Mouse (Mus musculus): ENCODE data around the gene Hsd17b12. TPM values are rescaled to one million over a fixed set of nuclear protein-coding genes. Genes with fewer than 3 reads are reported as not detected.

The Hsd17b12 gene
- total RNA-seq, 2 experiments from 2014 or later = 66.8 to 68.4 TPM

DNA sequence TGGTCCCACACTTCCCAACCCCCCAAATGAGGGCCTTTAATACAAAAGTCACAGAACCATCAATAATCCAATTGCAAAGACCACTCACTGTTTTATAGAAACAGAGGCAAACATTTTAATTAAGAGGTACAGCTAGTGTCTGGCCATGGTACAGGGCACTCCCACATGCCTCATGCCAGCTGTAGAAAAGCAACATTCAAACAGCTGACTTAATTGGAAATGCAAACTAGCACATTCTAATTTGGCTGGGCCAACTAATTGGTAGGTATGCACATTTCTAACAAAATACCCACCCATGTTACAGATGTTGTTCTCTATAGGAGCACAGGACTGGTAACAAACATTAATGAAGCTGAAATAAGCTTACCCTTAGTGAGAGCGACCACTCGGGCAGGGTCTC, 54.0 kb downstream of the Hsd17b12 start:
- intact Hi-C loops (cut with DNase I) = no loop called here
- DNase-seq = no peak

DNA sequence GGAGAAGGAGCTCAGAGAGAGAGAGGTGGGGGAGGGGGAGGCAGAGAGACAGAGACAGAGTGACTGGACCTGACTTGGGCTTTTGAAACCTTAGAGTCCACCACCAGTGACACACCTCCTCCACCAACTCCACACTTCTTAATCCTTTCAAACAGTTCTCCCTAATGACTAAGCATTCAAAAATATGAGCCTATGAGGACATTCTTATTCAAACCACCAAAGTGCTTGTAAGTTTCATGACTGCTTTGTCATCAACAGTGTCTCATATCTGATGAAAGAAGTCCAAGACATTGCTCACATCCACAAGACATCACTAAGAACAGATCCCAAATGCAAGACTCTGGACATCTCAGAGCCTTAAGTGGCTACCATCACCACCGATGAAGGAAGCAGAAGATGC, 67.9 kb downstream of the Hsd17b12 start:
- intact Hi-C loops (cut with DNase I) = no loop called here
- DNase-seq = no peak

DNA sequence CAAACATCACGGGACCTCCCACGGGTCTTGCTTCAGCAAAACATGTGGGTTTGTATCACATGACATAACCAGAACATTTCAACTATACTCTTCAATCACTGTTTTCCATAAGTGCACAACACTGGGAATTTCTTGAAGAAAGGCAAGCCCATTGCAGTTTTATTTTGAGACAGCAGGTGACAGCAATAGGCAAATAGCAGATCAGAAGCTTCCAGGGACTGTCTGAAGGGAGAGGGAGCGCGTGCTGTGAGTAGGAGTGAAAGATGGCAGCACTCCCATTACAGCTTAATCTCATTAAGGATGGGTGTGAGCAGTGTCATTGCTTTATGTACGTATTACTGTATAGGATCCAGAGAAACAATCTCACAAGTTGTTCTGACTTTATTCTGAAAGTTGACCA, 88.3 kb downstream of the Hsd17b12 start:
- intact Hi-C loops (cut with DNase I) = no loop called here
- no peak for DNase-seq

DNA sequence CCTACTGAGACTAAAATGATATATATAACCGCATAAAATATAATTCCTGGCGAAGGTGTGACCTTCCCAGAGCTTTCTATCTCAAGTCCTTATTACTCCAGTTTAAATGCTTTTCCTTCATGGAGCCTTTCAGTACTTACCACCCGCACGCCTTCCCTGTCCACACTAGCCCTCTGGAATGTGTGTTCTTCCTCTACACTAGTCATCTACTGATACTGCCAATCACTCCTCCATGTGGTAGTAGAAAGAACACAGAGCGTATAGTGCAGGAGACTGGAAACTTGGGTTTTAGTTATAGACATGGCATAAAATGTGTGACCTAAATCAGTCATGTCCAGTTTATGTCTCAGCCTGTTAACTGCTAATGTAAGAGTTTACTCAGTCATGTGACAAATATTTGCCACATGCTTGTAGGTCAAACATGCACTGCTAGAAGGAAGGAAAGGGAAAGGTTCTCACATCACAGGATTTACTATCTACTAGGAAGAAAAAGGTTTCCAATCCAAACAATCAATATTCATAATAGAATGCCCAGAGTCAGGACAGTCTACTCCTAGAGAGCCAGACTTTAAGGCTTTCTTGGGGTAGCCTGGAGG, 91.1 kb downstream of the Hsd17b12 start:
- intact Hi-C loops (cut with DNase I) = no loop called here
- no peak for DNase-seq

DNA sequence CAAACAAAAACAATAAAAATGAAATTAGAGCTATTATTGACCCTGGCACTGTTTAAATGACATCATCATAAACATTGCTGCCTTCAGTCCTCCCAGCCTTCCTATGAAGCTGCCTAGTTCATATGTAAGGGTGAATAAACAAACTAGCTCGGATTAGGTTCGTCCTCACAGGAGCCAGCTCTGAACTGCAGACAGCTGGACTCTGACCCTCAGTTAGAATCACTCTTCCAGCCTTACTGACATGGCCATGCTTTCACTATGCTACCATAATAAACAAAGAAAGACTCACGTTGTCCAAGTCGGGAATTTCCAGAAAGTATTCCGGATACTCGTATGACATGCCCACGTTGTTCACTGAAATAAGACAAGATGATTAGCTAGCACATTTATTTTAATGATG, 91.6 kb downstream of the Hsd17b12 start:
- intact Hi-C loops (cut with DNase I) = no loop called here
- DNase-seq = no peak

DNA sequence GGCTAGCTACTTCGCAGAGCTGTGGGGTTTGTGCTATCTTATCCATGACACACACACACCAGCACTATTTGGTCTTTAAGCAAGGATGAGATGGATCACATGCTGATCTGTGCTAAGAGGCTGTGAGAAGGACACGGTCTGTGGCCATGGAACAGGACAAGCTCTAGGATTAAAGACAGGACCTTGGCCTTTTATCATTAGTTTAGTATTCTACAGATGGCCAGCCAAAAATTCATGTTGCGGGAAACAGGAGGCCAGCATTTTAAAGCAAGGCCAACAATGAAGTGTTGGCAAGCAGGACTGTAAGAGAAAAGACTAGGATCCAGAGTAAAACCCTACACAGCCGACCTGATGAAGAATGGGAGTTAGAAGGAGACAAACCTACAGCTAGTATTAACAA, 95.0 kb downstream of the Hsd17b12 start:
- intact Hi-C loops (cut with DNase I) = no loop called here
- no peak for DNase-seq

DNA sequence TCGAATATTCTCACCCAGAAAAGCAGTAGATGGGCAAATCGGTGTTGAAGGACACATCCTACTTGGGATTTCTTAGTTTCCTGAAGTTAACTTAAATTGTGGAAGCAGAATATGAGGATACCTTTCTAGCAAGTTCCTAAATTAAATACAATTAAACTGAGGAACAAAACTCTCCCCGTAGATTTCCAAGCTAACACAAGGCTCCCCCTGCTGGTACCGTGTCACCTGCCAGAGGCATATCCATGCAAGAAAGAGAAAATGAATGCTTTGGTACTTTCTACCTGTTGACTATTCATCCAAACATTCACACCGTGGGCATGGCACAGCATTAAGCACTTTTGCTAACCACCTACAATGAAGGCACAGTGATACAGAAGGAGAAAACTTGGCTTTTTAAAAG, 98.3 kb downstream of the Hsd17b12 start:
- peak; percentile 16 for DNase-seq
- intact Hi-C loops (cut with DNase I) = no loop called here

DNA sequence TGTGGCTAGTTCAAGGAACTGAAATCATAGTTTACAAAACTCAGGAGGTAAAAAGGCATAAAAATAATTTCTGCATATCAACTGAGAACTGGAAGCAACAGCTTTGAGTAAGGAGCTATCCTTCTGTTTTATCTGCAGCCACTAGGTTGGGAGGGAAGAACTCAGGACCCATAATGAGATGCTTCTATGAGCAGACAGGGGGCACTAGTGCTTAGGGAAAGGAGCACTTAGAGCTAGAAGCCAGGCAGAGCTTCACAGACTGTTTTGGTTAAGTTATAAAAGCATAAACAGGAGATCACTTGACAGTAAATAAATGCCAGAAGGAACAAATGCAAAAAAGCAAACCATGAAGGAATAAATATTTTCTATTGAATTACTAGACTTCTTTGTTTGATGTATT, 103.0 kb downstream of the Hsd17b12 start:
- peak; percentile 17 for DNase-seq
- intact Hi-C loops (cut with DNase I) = loop anchor here (5.0 kb wide), 1 partner anchor 187 kb away; no protein-coding TSS in a partner anchor

DNA sequence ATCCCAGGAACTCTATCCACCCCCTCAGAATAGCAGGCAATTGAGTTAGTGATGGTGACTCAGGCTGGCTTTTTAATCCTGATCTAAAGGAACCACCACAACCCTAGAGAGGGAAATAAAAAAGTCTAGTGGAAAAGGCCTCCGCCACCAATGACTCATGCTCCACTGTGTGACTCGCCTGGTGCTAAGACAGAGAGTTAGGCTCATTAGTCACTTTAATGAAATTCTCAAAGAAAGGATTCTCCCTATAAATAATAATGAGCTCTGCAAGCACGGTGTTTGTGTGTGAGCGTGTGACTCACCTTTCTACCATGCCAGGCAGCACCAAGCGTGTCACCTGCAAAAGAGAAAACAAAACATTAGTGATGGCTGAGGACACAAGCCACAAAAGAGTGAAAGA, 105.8 kb downstream of the Hsd17b12 start:
- no peak for DNase-seq

DNA sequence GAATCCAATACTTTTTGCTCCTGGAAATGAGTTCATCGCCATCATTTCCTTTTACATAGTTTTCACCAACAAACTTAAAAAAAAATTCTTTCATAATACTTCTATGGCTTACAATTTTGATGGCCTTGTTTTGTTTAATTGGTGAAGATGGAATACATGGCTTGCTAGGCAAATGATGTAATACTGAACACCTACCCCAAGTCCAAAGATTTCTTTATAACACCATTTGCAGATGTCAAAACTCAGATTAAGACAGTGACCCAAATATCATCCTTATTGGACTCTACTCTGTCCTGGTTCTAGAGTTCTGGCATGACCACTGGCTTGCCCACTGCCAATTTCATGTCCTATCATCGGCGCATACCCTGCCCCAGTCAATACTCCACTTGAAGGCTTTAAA, 106.9 kb downstream of the Hsd17b12 start:
- DNase-seq = no peak
- intact Hi-C loops (cut with DNase I) = loop anchor here (5.0 kb wide), 1 partner anchor 191 kb away; no protein-coding TSS in a partner anchor

More for the DNA sequence above, 105.8 kb downstream of the Hsd17b12 start:
- intact Hi-C loops (cut with DNase I) = loop anchor here (5.0 kb wide), 1 partner anchor 190 kb away; no protein-coding TSS in a partner anchor

DNA sequence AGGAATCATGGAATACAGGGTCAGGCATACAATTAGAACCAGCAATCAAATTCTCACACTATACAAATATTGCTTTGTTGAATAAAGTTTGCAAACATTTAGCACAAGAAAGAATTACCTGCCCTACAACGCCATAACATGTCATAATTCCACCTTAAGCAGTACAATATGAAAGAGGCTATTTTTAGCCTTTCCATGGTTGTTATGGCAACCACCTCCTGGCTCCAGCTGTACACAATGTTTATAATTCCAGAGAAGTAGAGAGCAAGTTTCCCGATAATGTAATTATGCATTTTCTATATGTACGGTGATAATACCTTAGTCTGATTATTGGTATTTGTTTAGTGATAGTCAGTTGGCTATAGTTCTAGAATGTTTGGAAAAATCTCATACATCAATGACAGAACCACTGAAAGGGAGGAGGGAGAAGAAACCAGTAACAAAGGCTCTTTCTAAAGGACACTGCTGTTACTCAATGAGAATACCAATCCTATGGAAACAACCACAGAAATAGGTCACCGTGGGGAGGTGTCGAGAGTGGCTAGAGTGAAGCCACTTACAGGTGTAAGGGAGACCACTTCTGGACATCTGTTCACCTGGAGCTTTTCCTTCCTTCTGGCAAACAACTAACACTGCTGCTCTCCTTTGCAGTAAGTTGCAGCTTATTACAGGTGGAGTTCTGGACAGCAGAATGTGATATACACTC, 108.1 kb downstream of the Hsd17b12 start:
- DNase-seq = no peak
- intact Hi-C loops (cut with DNase I) = loop anchor here (5.0 kb wide), 1 partner anchor 193 kb away; no protein-coding TSS in a partner anchor

DNA sequence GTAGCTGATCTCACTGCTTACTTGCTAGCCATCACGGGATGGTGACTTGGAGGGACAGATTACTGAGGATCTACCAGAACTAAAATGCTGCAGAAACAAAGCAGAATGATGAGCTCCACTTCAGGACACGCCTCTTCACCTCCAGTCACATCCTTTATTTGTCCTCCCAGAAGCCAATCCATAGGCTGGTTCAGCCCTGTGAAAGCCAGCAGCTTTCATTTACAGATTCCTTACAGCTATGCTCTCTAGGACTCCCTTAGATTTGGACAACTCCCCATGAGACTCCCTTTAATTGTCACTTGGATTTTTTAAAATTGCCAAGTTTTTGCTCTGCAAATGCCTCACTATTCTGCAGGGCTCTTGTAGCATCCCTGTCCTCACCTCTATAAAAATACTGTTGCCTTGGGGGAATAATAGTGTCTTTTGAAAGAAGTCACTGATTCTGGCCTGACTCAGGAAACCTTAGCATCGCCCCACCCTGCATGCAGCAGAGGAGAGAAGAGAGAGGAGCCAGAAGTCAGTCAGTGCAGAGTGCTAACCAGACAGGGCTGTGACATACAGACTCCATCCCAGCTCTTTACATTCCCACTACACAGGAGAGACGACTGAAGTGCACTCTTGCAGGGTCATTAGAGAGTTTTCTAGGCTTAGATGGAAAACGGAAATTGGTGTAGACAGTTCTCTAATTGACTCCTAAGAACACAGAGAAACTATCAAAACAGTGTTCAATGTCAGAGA, 108.9 kb downstream of the Hsd17b12 start:
- no peak for DNase-seq
- intact Hi-C loops (cut with DNase I) = no loop called here

DNA sequence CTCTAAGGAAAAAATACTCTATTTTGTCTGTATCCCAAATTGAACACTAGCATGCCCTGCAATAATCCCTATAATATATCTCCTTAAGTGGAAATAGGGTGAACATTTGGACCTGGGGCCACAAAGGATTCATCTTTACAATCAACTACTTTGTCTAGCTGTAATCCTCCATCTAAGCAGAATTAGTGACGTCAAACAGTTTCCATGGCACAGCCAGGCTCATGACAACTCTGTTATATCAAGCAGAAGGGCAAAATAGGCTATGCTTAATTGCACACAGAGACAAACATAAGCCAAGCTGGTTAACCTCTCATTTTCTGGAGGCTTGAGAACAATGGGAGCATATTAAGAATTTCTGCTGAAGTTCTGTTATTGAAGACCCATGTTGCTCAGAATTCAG, 109.5 kb downstream of the Hsd17b12 start:
- DNase-seq = no peak
- intact Hi-C loops (cut with DNase I) = no loop called here

DNA sequence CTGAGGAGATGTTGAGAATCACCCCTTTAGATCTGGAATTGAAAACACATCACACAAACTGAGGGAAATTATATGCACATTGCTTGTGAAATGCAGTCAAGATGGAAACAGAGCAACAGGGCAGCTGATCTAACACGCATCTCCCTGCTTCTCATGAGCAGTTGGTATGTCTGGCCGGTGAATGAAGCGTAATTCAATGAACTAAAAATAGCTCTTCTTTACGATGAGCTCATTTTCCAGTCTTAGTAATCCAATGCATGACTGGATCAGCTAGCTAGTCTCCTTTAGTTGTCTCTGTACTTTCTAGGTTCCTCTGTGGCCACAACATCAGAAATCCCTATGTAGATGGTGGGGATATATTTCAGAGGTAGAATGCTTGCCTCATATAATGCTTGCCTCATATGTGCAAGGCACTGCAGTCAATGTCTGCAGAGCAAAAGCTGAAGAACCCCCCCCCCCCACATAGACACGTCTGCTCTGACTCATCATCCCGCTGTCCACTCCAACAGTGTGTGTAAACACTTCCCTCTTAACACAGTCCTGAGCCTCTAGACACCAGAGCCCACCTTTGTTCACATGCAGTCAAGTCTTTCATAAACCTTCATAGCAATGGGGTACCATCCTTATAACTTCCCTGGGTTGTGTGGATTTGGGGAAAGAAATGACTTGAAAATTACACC, 112.2 kb downstream of the Hsd17b12 start:
- DNase-seq = no peak
- intact Hi-C loops (cut with DNase I) = no loop called here

DNA sequence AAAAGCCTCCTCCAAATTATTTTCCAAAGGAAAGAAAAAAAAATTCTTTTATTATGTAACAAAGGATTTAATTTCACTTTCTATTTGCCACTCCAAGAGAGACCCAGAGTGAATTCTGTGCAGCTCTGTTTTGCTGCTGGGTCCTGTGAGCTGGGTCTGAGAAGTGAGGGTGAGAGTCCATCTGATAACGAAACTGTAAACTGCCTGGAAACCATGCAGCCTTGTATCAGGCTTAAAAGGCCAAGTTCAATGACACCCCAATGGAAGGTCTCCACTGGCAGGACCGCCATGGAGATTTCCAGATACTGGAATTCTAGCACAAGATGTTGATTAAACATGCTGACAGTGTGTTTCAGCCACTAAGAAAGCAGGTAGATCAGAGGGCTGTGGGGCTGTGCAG, 113.6 kb downstream of the Hsd17b12 start:
- intact Hi-C loops (cut with DNase I) = no loop called here
- DNase-seq = no peak

DNA sequence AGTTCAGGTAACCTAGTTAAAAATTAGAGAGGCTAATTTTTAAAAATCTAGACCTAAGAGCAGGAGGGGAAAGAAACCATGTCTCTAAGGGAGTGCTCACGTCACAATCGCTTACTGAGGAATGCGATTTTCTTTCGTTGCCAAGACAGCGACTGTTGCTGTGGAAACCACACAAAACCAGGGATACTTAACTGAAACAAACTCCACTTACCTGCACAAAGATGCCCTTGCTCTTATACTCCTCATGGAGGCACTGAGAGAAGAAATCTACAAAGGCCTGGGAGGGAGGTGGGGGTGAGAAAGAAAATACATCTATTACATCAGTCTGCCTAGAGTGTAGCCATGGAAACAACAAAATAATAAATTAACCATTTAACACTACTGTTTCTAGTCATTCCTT, 114.1 kb downstream of the Hsd17b12 start:
- DNase-seq = no peak
- intact Hi-C loops (cut with DNase I) = no loop called here

DNA sequence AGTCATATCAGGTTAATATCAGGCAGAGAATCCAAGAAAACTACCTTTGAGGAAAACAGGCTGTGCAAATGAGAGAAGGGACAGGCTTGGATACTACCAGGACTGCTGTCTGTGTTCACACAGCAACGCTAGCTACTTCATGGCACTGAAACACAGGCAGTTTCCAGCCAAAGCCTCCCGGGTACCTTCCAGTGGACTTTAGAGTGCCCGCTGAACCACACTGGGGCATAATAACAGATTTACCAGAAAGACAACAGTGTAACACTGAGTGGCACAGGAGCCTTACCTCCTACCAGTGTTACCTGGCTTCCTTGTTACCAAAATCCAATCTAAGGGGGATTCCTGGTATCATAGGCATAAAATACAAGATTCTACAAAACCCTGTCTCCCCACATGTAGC, 115.3 kb downstream of the Hsd17b12 start:
- intact Hi-C loops (cut with DNase I) = no loop called here
- DNase-seq = no peak

DNA sequence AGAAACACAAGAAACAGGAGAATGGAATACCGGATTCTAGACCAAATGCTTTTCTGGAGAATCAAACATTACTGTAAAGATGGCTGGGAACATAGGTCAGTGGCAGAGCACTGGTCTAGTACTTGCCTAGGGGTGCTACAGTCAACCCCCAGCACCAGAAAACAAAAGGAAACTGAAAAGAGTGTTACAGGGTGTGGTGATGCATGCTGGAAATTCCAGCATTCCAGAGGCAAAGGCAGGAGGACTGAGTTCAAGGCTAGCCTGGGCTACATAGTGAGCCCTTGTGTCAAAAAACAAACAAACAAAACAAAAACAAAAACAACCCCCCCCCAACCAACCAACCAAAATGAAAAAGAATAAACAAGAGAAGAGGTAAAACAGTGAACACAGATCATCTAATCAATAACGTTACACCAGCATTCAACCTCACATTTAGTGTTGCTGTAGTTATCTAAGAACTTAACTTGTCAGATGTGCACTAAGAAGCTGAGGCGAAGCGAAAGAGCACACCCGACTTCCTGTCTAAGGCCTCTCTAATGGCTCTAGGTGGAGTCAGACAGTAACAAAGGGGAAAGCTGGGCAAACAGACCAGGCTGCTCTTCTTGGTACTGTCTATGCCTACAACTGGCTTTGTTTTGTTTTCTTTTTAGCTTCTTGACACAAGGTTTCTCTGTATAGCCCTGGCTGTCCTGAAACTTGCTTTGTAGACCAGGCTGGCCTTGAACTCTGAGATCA, 117.2 kb downstream of the Hsd17b12 start:
- DNase-seq = no peak
- intact Hi-C loops (cut with DNase I) = no loop called here

DNA sequence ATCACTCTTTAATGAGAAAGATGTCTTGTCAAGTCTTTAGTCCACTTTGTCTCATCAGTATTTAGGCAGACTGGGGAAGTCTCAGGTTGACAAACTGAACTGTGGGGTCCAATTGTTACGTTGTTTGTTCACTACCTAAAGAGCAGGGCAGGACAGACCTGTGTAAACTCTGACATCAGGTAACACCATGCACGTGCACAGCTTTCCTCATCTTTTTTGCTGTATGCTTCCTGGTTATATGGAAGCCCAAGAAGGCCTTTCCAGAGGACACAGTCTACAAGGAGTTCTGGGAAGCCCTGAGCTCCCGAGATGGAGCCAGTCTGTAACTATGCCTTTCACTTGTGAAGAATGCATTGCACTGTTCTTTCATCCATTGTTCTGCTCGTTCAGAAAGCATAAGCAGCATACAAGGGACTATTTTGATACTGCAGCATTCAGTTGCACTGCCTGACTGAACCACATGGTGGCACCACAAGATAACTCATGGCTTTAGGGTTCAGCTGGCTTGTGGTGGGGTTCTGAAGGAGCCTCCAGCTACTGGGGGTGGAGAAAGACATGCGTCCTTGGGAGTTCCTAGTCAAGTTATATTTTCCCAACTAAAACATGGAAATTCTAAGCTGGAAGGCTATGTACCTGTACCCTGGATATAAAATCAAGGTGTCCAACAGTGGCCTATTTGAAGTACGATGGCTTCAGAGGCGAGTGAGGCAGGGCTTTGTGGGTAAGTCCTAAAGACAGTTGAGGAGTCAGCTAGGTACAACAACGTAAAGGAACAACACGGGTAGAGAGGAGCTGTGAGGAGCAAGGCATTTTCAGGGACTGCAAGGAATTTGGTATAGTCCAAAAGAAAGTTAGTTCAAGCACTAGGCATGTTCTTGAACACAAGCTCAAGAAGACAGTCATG, 122.1 kb downstream of the Hsd17b12 start:
- intact Hi-C loops (cut with DNase I) = loop anchor here (5.0 kb wide), 1 partner anchor 257 kb away; no protein-coding TSS in a partner anchor
- DNase-seq = peak; percentile 69

All from left cerebral cortex, postnatal 4 days (tissue).